Mouse (Mus musculus): ENCODE measurements around the gene Cd68.

- TF ChIP-seq CTCF (IDR thresholded peaks at IDR 0.05; ENCODE audit: borderline replicate concordance, insufficient read depth, low read depth, low read length) = no peak
- peak; percentile 94 for TF ChIP-seq POLR2A (IDR thresholded peaks at IDR 0.05; ENCODE audit: borderline replicate concordance, insufficient read depth, low read length)
Measured at GRCm38 (mm10) chr11:69681314-69682208, 15.6 kb upstream of the Cd68 start, which contains the start of gene Senp3.

Measured in cerebellum, adult 2 months (tissue).